Mouse (Mus musculus): Measurements from ENCODE around the gene Ubap1l.

DNA sequence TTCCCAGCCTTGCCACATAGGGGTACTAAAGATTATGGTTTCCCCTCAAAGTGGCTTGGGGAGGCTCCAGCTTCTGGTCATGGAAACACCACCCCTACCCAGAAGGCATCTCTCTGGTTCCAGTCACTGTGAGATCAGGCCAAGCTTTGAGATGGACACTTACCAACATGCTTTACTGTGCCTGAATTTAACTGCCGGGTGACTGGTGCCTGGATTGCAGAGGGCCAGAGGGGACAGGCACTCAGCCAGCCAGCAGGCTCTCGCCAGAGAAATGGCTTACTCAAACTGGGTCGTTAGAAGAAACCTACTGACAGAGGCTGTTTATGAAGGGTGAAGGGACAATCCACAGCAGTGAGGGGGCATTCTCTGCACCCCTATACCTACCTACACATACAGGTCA is 23.4 kb downstream of the Ubap1l start:
- TF ChIP-seq CTCF (conservative IDR thresholded peaks at IDR 0.05; ENCODE audit: insufficient read depth, insufficient read length, low read depth, low read length) (no peak), POLR2A (IDR thresholded peaks at IDR 0.05; ENCODE audit: low read depth, low read length) (no peak)
